ENCODE assay signal across 8 mouse cellular contexts in the genomic region with DNA sequence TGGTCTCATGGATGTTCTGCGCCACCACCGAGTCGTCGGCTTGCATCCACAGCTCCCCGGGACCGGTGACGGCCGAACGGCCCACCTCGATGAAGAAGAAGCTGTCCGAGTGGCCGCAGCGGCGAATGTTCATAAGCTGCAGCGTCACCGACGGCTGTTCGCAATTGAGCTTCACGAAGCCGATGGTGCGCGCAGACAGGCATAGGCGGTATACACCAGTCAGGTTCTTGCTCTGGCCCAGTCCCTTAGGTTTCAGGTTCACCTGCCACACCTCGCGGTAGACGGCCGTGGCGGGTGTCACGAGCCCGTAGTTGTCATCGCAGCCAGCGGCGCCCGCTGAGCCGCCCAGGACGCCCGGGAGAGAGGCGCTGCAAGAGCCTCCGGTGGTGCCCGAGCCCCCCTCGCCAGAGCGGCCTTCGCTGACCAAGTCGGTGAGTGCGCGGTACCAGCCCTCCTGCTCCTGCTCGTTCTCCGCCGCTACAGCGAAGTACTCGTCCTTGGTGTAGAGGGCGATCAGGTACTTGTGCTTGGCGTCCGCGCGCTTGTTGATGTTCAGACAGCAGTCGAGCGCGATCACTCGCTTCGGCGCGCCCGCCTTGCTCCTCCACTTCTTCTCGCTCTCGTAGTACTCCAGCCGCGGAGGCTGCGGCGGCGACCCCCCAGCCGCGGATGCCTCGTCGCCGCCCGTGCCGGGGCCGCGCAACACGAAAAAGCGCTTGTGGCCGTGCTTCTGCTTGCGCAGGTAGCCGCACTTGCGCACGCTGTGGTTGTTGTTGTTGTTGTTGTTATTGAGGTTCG. TPM values are rescaled to one million over a fixed set of nuclear protein-coding genes. Genes with fewer than 3 reads are reported as not detected.
DNase-seq lines count a peak whose midpoint lies in the region; ATAC-seq and TF ChIP-seq lines count a peak whose summit lies in the region.

No protein-coding gene starts in this region.

- no peaks in the 10 kb centered on the region for H3K36me3 ChIP-seq in forebrain, embryonic 15.5 days
- 0 out of 2 replicates have a peak, but pooled peaks cover 4% of the 10 kb centered on the region for H3K36me3 ChIP-seq in hindbrain, embryonic 13.5 days
- H3K36me3 ChIP-seq in midbrain, embryonic 13.5 days = 0 out of 2 replicates have a peak, but pooled peaks cover 9% of the 10 kb centered on the region

- ATAC-seq in forebrain, embryonic 15.5 days (replicated peaks) = no peak
- ATAC-seq in hindbrain, embryonic 13.5 days (ENCODE audit: low FRiP score) = 0 out of 2 replicates have a peak, but pooled peaks have one; percentile 0
- no peak for ATAC-seq in midbrain, embryonic 13.5 days

- intact Hi-C loops in left cerebral cortex, adult 2 months (cut with DNase I) = loop anchor here (2.0 to 5.0 kb wide), 3 partner anchors 180 to 593 kb away; no protein-coding TSS in a partner anchor
- intact Hi-C loops in left cerebral cortex, postnatal 36 days (cut with DNase I) = loop anchor here (1.0 to 10.0 kb wide), 5 partner anchors 81 to 566 kb away; no protein-coding TSS in a partner anchor

- peak overlapping the region; percentile 75 for H3K4me3 ChIP-seq in left cerebral cortex, adult 2 months
- H3K4me3 ChIP-seq in forebrain, embryonic 15.5 days = peak overlapping the region; percentile 95
- peak overlapping the region; percentile 81 for H3K4me3 ChIP-seq in hindbrain, embryonic 13.5 days
- peak overlapping the region; percentile 62 for H3K4me3 ChIP-seq in midbrain, embryonic 13.5 days (replicated peaks)

- DNase-seq in left cerebral cortex, adult 2 months (ENCODE audit: extremely low spot score in 1 of 2, low spot score in 2 of 2) = peak; percentile 51 to 66
- DNase-seq in left cerebral cortex, adult 9 months (ENCODE audit: low spot score in 2 of 2) = no peak
- DNase-seq in cerebellum, adult 18-20 months = peak; percentile 59 to 72
- peak; percentile 69 to 74 for DNase-seq in left cerebral cortex, postnatal 36 days (ENCODE audit: low spot score in 2 of 2)
- DNase-seq in spleen, postnatal 36 days (ENCODE audit: low spot score in 2 of 2) = peak; percentile 41 to 47

- peak overlapping the region; percentile 94 for H3K4me2 ChIP-seq in forebrain, embryonic 15.5 days (replicated peaks)
- H3K4me2 ChIP-seq in hindbrain, embryonic 13.5 days = peak overlapping the region; percentile 94
- H3K4me2 ChIP-seq in midbrain, embryonic 13.5 days (replicated peaks) = peak overlapping the region; percentile 79

- H3K4me1 ChIP-seq in forebrain, embryonic 15.5 days = peaks cover 66% of the 10 kb centered on the region
- H3K4me1 ChIP-seq in hindbrain, embryonic 13.5 days (replicated peaks) = peaks cover 65% of the 10 kb centered on the region
- peaks cover 60% of the 10 kb centered on the region for H3K4me1 ChIP-seq in midbrain, embryonic 13.5 days (replicated peaks)

- no peaks in the 10 kb centered on the region for H3K9me3 ChIP-seq in forebrain, embryonic 15.5 days
- no peaks in the 10 kb centered on the region for H3K9me3 ChIP-seq in hindbrain, embryonic 13.5 days
- H3K9me3 ChIP-seq in midbrain, embryonic 13.5 days = no peaks in the 10 kb centered on the region

- under 1% methylated on average over 88 of the region's 88 CpGs for WGBS in forebrain, embryonic 15.5 days
- WGBS in hindbrain, embryonic 13.5 days = under 1% methylated on average over 88 of the region's 88 CpGs
- WGBS in midbrain, embryonic 13.5 days = under 1% methylated on average over 80 of the region's 88 CpGs

- no peaks in the 10 kb centered on the region for H3K27me3 ChIP-seq in forebrain, embryonic 15.5 days
- no peaks in the 10 kb centered on the region for H3K27me3 ChIP-seq in hindbrain, embryonic 13.5 days
- H3K27me3 ChIP-seq in midbrain, embryonic 13.5 days = no peaks in the 10 kb centered on the region

- TF ChIP-seq CTCF in left cerebral cortex, adult 2 months (IDR thresholded peaks at IDR 0.05) = no peak

- H3K9ac ChIP-seq in forebrain, embryonic 15.5 days (replicated peaks) = peak overlapping the region; percentile 71
- H3K9ac ChIP-seq in hindbrain, embryonic 13.5 days = peak overlapping the region; percentile 89
- H3K9ac ChIP-seq in midbrain, embryonic 13.5 days (replicated peaks) = peak overlapping the region; percentile 92

- peak overlapping the region; percentile 98 for H3K27ac ChIP-seq in left cerebral cortex, adult 2 months
- H3K27ac ChIP-seq in forebrain, embryonic 15.5 days (replicated peaks) = peak overlapping the region; percentile 100
- peak overlapping the region; percentile 99 for H3K27ac ChIP-seq in hindbrain, embryonic 13.5 days
- H3K27ac ChIP-seq in midbrain, embryonic 13.5 days = peak overlapping the region; percentile 99

RNA-seq across cellular contexts. Expression of a gene that starts 0.5 kb away (rescaled TPM):
- 100 to 1,000 TPM in 1 of 2 experiments, 10 to 100 TPM in 1; 67.1 to 111 TPM for total RNA-seq in left cerebral cortex, adult 2 months (2021)
- polyA plus RNA-seq in forebrain, embryonic 15.5 days (2015; fragmentation: Nextera tagmentation; extraction: Ambion mirVana) = 7.1 and 7.5 TPM in 2 replicates
- polyA plus RNA-seq in hindbrain, embryonic 13.5 days (2015; fragmentation: Nextera tagmentation; extraction: Ambion mirVana) = 4.5 and 4.6 TPM in 2 replicates
- 10 to 100 TPM; 49.7 to 66.6 TPM for total RNA-seq in left cerebral cortex, postnatal 36 days (2021)
- 5.6 and 5.9 TPM in 2 replicates for polyA plus RNA-seq in midbrain, embryonic 13.5 days (2015; fragmentation: Nextera tagmentation; extraction: Ambion mirVana)

Comparison
In these comparisons a context has a peak if more than half of its experiments do, and no peak if none do; other contexts are left out.
1. DNase-seq: peak in left cerebral cortex, adult 2 months (2 of 2), cerebellum, adult 18-20 months (2 of 2), left cerebral cortex, postnatal 36 days (2 of 2) and spleen, postnatal 36 days (2 of 2); none in left cerebral cortex, adult 9 months (0 of 2).
2. Peak in every context shown above with its lines, with median percentiles within 50 percentile points of each other: H3K27ac ChIP-seq, H3K4me3 ChIP-seq, H3K4me2 ChIP-seq and H3K9ac ChIP-seq.